Mouse (Mus musculus) forebrain, embryonic 10.5 days (tissue): ENCODE results near the gene Chrm3. TPM values are rescaled to one million over a fixed set of nuclear protein-coding genes. Genes with fewer than 3 reads are reported as not detected.

Source experiments
- DNase-seq: peaks from one replicate; pipeline ENCODE4 v3.0.0-alpha.2; 2017; ENCODE audit warnings: low spot score; ENCODE audit errors: extremely low spot score
- H3K27ac ChIP-seq: fragments of 300-500 bp; sonication (generic); 2 replicates; pipeline ENCODE4 v1.5.1; 2016; ENCODE audit warnings: mild to moderate bottlenecking
- H3K27me3 ChIP-seq: fragments of 300-500 bp; sonication (generic); 2 replicates; pipeline ENCODE4 v1.6.1; 2016; ENCODE audit warnings: mild to moderate bottlenecking; ENCODE audit not compliant: poor library complexity, severe bottlenecking
- H3K36me3 ChIP-seq: fragments of 300-500 bp; sonication (generic); replicated peaks from 2 replicates; pipeline ENCODE4 v1.6.1; 2016; ENCODE audit warnings: mild to moderate bottlenecking, moderate library complexity
- H3K4me1 ChIP-seq: fragments of 300-500 bp; sonication (generic); 2 replicates; pipeline ENCODE4 v1.6.1; 2016
- H3K4me3 ChIP-seq: fragments of 300-500 bp; sonication (generic); 2 replicates; pipeline ENCODE4 v1.5.1; 2016; ENCODE audit warnings: mild to moderate bottlenecking, moderate library complexity
- H3K9me3 ChIP-seq: fragments of 300-500 bp; sonication (generic); 2 replicates; pipeline ENCODE4 v1.6.1; 2016; ENCODE audit warnings: mild to moderate bottlenecking, moderate library complexity
- WGBS: fragments of 180-500 bp; shearing (Covaris S2); methylation state at CpG from one replicate; pipeline ENCODE4 v1.1.7; 2016; 5-methylcytosine and 5-hydroxymethylcytosine counted together
- polyA plus RNA-seq: library from polyadenylated mRNA; unstranded; fragments of >200 nt; fragmentation: Nextera tagmentation; extraction: Ambion mirVana; gene quantifications from 2 replicates; pipeline ENCODE4 v1.2.1, GENCODE M21; 2016

Gene Chrm3
- polyA plus RNA-seq, 1 experiment from 2014 or later, result not detected

DNA sequence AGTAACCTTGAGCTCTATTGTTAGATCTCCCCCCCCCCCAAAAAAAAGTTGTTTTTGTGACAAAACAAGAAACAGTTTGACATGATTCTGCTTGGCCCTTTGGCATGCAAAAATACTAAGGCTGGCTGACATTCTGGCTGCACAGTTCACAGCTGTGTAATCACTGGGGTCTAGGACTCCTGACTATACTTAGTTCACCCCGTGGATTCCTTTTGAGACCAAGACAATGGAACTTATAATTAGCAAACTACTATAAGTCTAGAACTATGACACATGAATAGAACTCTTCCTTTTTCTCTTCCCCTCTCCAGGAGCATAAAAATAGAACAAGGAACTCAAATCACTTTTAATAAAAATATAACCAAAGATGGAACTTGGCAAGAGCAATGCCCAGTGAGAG is 251.1 kb downstream of the Chrm3 start:
- Histone ChIP-seq H3K9me3 (no peaks in the 10 kb centered on the region), H3K4me1 (no peaks in the 10 kb centered on the region), H3K27me3 (no peaks in the 10 kb centered on the region), H3K4me3 (no peak overlapping the region), H3K36me3 (no peaks in the 10 kb centered on the region), H3K27ac (no peak overlapping the region)
- no peak for DNase-seq
- WGBS, result 59% methylated on average over 1 of the region's 1 CpGs

DNA sequence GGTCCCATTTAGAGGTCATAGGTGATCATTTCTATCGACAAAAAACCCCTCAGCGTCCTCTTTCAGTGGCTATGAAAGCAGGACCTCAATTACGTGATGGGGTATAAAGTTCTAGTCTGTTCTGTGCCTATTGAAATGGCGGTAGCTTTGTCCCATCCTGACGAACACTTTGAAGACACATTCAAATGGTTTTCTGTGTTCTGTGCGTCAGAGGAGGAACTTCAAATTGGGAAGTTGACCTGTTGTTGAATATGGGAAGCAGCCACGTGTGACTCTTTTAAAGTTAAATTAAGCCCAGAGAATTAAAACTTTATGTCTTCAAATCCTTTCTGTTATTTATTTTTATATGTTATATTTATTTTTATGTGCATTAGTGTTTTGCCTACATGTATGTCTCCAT is 253.3 kb downstream of the Chrm3 start:
- no peaks in the 10 kb centered on the region for H3K9me3 ChIP-seq
- 89% methylated on average over 7 of the region's 7 CpGs for WGBS
- no peaks in the 10 kb centered on the region for H3K27me3 ChIP-seq
- H3K36me3 ChIP-seq, result no peaks in the 10 kb centered on the region
- H3K27ac ChIP-seq, result no peak overlapping the region
- no peak for DNase-seq
- H3K4me1 ChIP-seq, result no peaks in the 10 kb centered on the region
- no peak overlapping the region for H3K4me3 ChIP-seq

DNA sequence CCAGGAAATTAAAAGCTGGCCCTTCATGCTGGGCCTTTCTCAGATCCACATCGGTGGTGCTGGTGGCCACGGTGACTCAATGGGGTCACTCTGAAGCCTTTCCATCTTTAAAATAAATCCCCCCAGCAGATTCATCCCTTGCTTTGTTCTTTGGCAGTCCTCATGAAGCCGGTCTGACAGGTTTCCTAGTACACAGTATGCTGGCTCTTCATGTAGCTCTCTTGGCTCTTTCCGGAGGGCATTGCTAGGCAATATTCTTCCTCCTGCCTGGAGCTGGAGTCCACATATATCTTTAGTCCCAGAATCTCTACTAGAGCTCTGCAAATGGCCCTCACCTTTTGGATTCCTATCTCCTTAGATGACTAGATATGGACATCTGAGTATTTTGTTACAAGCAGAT is 269.9 kb downstream of the Chrm3 start:
- H3K27ac ChIP-seq, result no peak overlapping the region
- WGBS, result 81% methylated on average over 4 of the region's 4 CpGs
- no peaks in the 10 kb centered on the region for H3K9me3 ChIP-seq
- DNase-seq, result no peak
- no peaks in the 10 kb centered on the region for H3K36me3 ChIP-seq
- no peaks in the 10 kb centered on the region for H3K27me3 ChIP-seq
- H3K4me3 ChIP-seq, result no peak overlapping the region
- H3K4me1 ChIP-seq, result no peaks in the 10 kb centered on the region

GRCm38 (mm10) chr13:10086336-10086735 is 274.3 kb downstream of the Chrm3 start:
- 92% methylated on average over 6 of the region's 6 CpGs for WGBS
- Histone ChIP-seq H3K27ac (no peak overlapping the region), H3K27me3 (no peaks in the 10 kb centered on the region), H3K9me3 (no peaks in the 10 kb centered on the region), H3K4me3 (no peak overlapping the region), H3K4me1 (no peaks in the 10 kb centered on the region), H3K36me3 (no peaks in the 10 kb centered on the region)
- no peak for DNase-seq

GRCm38 (mm10) chr13:10081896-10082426 is 278.7 kb downstream of the Chrm3 start:
- no peak overlapping the region for H3K27ac ChIP-seq
- no peaks in the 10 kb centered on the region for H3K36me3 ChIP-seq
- 91% methylated on average over 6 of the region's 6 CpGs for WGBS
- DNase-seq, result no peak
- no peak overlapping the region for H3K4me3 ChIP-seq
- no peaks in the 10 kb centered on the region for H3K27me3 ChIP-seq
- no peaks in the 10 kb centered on the region for H3K4me1 ChIP-seq
- H3K9me3 ChIP-seq, result no peaks in the 10 kb centered on the region

DNA sequence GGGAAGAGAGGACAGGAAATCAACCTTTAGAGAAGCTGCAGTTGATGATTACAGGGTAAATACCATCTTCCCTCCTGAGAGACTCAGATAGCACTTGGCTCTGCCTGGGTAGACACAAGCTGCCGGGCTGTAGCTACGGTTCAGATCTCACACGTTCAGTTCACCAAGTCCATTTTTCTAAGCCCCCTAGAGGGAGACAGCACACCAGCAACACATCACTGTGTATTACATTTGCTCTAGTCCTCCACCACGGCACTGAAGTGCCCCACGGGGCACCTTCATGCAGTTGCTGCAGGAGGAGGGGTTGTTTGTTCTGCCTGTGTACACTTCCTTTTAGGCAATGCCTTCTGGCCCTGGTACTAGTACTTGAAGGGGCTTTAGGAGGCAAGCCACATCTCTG is 289.5 kb downstream of the Chrm3 start:
- H3K4me3 ChIP-seq, result no peak overlapping the region
- no peaks in the 10 kb centered on the region for H3K36me3 ChIP-seq
- 52% methylated on average over 5 of the region's 5 CpGs for WGBS
- no peaks in the 10 kb centered on the region for H3K27me3 ChIP-seq
- H3K9me3 ChIP-seq, result no peaks in the 10 kb centered on the region
- H3K4me1 ChIP-seq, result no peaks in the 10 kb centered on the region
- H3K27ac ChIP-seq, result no peak overlapping the region
- DNase-seq, result no peak

DNA sequence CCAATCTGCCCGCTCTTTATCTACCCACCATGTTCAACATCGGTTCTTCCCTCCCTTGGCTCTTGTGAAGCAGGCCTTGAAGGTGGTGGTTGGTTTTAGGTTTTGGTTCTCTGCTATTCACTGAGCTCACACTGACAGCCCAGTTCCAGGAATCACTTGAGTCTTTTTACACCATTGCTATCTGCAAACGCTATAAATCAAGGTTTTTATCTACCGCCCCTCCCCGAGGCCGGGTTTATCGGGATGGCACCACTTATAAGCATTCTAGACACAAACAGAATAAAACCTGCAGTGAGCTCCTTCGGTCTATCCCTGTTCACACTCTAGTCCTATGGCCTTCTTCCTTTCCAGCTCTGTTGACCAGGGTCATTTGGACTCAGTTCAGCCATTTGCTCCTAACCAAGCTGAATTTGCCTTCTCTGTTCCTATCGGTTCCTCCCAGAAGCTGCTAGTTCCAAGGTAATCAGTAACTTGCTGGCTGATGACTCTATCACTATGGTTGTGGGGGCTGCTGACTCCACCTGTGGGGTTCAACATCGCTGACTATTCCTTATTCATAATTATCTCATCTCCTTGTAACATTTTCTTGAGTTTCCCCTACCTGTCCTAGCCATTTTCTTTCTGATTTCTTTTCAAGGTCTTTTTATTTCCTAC is 291.6 kb downstream of the Chrm3 start:
- Histone ChIP-seq H3K27me3 (no peaks in the 10 kb centered on the region), H3K27ac (no peak overlapping the region), H3K36me3 (no peaks in the 10 kb centered on the region), H3K4me1 (no peaks in the 10 kb centered on the region), H3K4me3 (no peak overlapping the region), H3K9me3 (no peaks in the 10 kb centered on the region)
- DNase-seq, result no peak
- WGBS, result 93% methylated on average over 10 of the region's 10 CpGs

DNA sequence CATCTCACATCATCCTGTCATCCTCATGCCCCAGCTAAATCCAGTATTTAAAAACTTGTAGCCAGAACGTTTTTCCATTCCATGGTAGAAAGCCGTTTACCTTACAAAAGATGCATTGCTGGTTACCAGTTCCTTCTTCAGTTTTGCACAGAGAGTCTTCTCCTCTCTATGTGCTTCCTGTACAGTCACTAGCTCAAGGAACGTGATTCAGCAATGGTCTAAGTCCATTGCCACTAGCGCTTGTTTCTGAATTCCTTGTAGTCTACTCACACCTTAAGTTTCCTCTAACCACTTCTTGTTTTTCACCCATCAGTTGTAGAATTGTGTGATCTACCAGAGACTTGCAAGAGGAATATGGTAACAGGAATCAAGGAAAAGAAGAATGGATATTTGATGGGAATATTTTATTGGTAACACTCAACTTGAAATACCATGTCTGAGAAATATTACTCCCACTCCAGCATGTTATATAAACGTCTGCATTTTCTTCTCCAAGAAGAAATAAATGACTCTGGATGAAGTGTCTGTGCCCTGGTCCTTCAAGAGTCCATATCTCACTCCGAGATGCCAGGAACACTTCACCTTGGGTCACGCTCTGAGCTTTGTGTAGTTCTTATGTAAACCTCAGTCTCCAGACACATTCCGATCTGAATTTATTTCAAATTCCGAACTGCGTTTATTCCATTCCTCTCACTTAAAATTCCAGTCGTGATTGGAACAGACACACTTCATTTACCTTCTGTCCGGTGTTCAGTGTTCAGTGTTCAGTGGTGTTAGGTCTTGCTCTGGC is 293.6 kb downstream of the Chrm3 start:
- 88% methylated on average over 12 of the region's 12 CpGs for WGBS
- H3K4me3 ChIP-seq, result no peak overlapping the region
- H3K4me1 ChIP-seq, result no peaks in the 10 kb centered on the region
- H3K9me3 ChIP-seq, result no peaks in the 10 kb centered on the region
- H3K36me3 ChIP-seq, result no peaks in the 10 kb centered on the region
- no peak for DNase-seq
- no peaks in the 10 kb centered on the region for H3K27me3 ChIP-seq
- no peak overlapping the region for H3K27ac ChIP-seq

GRCm38 (mm10) chr13:10065776-10066175 is 294.9 kb downstream of the Chrm3 start:
- Histone ChIP-seq H3K27me3 (no peaks in the 10 kb centered on the region), H3K4me1 (no peaks in the 10 kb centered on the region), H3K9me3 (no peaks in the 10 kb centered on the region), H3K36me3 (no peaks in the 10 kb centered on the region), H3K4me3 (no peak overlapping the region), H3K27ac (no peak overlapping the region)
- WGBS, result 55% methylated on average over 2 of the region's 2 CpGs
- DNase-seq, result no peak

DNA sequence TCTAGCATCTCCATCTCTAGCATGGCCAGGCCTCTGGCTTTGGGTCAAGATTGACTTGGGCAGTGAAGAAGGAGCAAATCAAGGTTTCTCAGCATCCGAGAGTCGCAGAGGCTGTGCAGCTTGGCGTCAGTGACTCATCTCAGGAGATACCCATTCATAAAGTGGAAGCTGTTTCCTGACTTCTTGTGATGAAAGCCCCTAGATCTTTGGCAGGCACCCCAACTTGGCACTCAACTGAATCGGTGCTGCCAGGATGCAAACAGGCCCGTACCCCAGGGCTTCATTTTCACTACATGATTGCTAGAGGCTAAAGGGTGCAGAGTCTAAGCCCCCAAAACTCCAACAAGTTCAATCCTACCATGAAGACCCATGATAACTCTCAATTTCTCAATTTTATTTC is 298.0 kb downstream of the Chrm3 start:
- no peak for DNase-seq
- Histone ChIP-seq H3K36me3 (no peaks in the 10 kb centered on the region), H3K4me1 (no peaks in the 10 kb centered on the region), H3K9me3 (no peaks in the 10 kb centered on the region), H3K27ac (no peak overlapping the region), H3K4me3 (no peak overlapping the region), H3K27me3 (no peaks in the 10 kb centered on the region)
- 92% methylated on average over 5 of the region's 5 CpGs for WGBS

GRCm38 (mm10) chr13:10058993-10059392 is 301.7 kb downstream of the Chrm3 start:
- Histone ChIP-seq H3K27me3 (no peaks in the 10 kb centered on the region), H3K36me3 (no peaks in the 10 kb centered on the region), H3K4me1 (no peaks in the 10 kb centered on the region), H3K27ac (no peak overlapping the region), H3K4me3 (no peak overlapping the region), H3K9me3 (0 out of 2 replicates have a peak, but pooled peaks cover 3% of the 10 kb centered on the region)
- 57% methylated on average over 1 of the region's 1 CpGs for WGBS
- no peak for DNase-seq

GRCm38 (mm10) chr13:10057644-10058198 is 302.9 kb downstream of the Chrm3 start:
- Histone ChIP-seq H3K4me3 (no peak overlapping the region), H3K27me3 (no peaks in the 10 kb centered on the region), H3K4me1 (no peaks in the 10 kb centered on the region), H3K27ac (no peak overlapping the region), H3K9me3 (0 out of 2 replicates have a peak, but pooled peaks cover 3% of the 10 kb centered on the region), H3K36me3 (no peaks in the 10 kb centered on the region)
- DNase-seq, result no peak
- WGBS, result 60% methylated on average over 2 of the region's 2 CpGs

DNA sequence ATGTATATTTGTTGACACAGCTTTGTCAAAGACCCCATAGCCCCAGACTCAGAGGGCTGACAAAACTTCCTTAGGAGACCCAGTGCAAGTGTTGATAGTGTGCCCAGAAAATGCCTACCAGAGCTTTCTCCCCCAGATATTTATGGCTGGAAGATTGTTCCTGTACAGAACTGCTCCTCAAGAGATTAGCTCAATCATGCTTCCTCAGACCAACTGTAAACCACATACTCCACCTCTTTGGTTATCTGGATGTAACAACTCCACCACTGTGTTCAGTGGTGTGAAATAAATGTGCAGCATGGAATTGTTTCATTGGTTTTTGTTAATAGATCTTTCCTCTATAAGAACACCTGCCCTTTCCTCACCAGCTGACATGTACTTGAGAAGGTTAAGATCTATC is 306.6 kb downstream of the Chrm3 start:
- Histone ChIP-seq H3K9me3 (0 out of 2 replicates have a peak, but pooled peaks cover 3% of the 10 kb centered on the region), H3K4me3 (no peak overlapping the region), H3K27me3 (no peaks in the 10 kb centered on the region), H3K4me1 (no peaks in the 10 kb centered on the region), H3K36me3 (no peaks in the 10 kb centered on the region), H3K27ac (no peak overlapping the region)
- DNase-seq, result no peak
